Mouse (Mus musculus) cerebellum, postnatal 25 days (tissue): ENCODE data around the gene Btbd2.
"Not testable (repeated sequence)": the region's sequence is repeated elsewhere in the genome, so short reads cannot be mapped to it uniquely, and the experiment has no call there.

ENCODE experiments used
- DNase-seq, 2 experiments: peaks; one replicate each; pipeline ENCODE4 v3.0.0; 2021; ENCODE audit warnings: mixed read lengths in 2 of 2

The Btbd2 gene

GRCm38 (mm10) chr10:80606306-80606705, 50.6 kb downstream of the Btbd2 start:
- DNase-seq, result peak; percentile 26 to 60

GRCm38 (mm10) chr10:80605721-80606120, 51.1 kb downstream of the Btbd2 start, which contains the start of gene Gm49322:
Gene Gm49322, plus strand, starts transcription at chr10:80606021.
- not testable (repeated sequence) for DNase-seq

GRCm38 (mm10) chr10:80604988-80605387, 51.9 kb downstream of the Btbd2 start:
- no peak for DNase-seq

- DNase-seq, result peak in 1 of 2 experiments; percentile 14
Measured at GRCm38 (mm10) chr10:80604001-80604509, 52.8 kb downstream of the Btbd2 start.

- DNase-seq, result no peak
Measured at GRCm38 (mm10) chr10:80603364-80603763, 53.5 kb downstream of the Btbd2 start.

DNA sequence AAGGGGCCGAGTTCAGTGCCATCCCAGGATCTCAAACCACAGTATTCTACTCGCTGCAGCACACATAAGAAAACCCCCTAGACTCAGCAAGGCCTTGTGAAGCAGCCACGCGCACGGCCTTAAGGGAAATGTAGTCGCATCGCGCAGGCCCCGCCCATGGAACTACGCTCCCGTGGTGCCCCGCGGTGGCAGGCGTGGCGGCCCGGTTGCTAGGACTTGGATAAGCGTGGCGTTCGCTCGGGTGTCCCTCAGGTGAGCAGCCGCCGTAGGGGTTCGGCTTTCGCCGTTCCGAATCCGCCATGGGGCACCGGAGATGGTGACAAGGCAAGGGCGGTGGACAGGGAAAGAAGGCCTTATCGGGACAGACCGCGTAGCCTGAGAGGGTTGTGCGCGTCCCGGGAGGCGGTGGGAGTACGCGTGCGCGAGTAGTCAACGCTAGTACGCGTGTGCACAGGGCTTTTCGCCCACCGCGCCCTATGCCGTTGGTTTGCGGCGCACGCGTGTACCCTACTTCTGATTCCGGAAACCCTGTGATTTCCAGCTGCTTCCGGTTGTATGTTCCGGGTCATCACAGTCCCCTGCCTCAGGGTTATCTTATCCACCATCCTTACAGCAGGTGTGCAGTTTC, 54.1 kb downstream of the Btbd2 start, which contains the start of the genes Scamp4 and Adat3:
Scamp4 (plus strand) TSS at position 175 of the 628 bp plus-strand sequence.
Adat3 (plus strand) TSS at position 183 of the 628 bp plus-strand sequence.
- DNase-seq, result peak; percentile 97 to 98

GRCm38 (mm10) chr10:80596318-80596717, 60.6 kb downstream of the Btbd2 start:
- no peak for DNase-seq
